8 mouse cellular contexts compared by ENCODE assay signal in the genomic region with DNA sequence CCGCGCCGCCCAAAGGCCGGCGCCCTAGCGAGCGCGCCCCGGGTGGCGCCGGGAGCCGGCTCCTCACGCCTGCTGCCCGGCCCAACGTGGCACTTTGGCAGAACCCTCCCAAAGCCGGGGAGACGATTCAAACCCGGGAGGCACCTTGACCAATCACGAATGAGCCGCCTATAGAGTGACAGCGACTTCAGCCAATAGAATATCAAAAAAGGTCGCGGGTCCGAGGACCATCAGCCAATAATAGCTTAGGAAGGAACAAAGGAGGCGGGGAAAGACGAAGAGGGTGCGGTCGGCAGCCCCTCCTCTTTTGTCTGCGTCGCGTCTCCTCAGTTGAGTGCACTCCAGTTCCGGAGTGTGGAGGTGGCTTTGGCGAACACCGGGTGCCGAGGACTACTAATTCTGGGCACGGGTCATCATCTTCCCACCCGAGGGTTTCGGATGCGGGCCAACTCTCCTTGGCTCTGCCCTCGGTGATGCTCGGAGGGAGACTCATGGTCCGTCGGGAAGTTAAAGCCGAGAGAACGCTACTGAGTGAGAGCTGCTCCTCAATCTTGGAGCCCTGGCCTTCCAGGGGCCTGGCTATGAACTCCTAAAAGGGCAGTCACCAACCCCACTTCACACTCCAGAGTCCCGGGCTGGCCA. TPM values are rescaled to one million over a fixed set of nuclear protein-coding genes. Genes with fewer than 3 reads are reported as not detected.
DNase-seq lines count a peak whose midpoint lies in the region; ATAC-seq and TF ChIP-seq lines count a peak whose summit lies in the region.

A gene (minus strand): TSS at position 113 of the 642 bp plus-strand sequence.
A gene (plus strand): TSS at position 310 of the 642 bp plus-strand sequence.

- peak; percentile 93 for TF ChIP-seq POLR2A in MEL (IDR thresholded peaks at IDR 0.05; ENCODE audit: control insufficient read depth in 1 of 2, insufficient read depth in 1 of 2, low read depth in 1 of 2, low read length in 2 of 2, poor library complexity in 1 of 2)
- TF ChIP-seq POLR2A in cerebellum, adult 2 months (IDR thresholded peaks at IDR 0.05; ENCODE audit: borderline replicate concordance, insufficient read depth, low read length), result peak; percentile 16; the same call in 1 of the 2 replicates

- H3K4me1 ChIP-seq in MEL (ENCODE audit: control insufficient read depth in 1 of 2, insufficient read depth in 2 of 2, low read length in 2 of 2), result peaks cover 18 to 22% of the 10 kb centered on the region in 2 experiments
- H3K4me1 ChIP-seq in cerebellum, adult 2 months (ENCODE audit: control insufficient read depth, insufficient read depth, low read length), result no peaks in the 10 kb centered on the region; the same call in 1 of the 2 replicates
- H3K4me1 ChIP-seq in forebrain, postnatal 0 days (ENCODE audit: insufficient read depth), result peaks cover 6% of the 10 kb centered on the region; the same call in 1 of the 2 replicates
- H3K4me1 ChIP-seq in lung, embryonic 15.5 days, result peaks cover 11% of the 10 kb centered on the region; the same call in 1 of the 2 replicates

- peak; percentile 98 for DNase-seq in MEL (ENCODE audit: low read depth, low spot score)
- DNase-seq in cerebellum, adult 2 months, result peak; percentile 95 to 96
- DNase-seq in forebrain, postnatal 0 days, result peak; percentile 98
- peak; percentile 97 for DNase-seq in heart, postnatal 4 days
- DNase-seq in layer of hippocampus, adult 8-10 months (ENCODE audit: low spot score in 2 of 2), result peak; percentile 95
- DNase-seq in ovary, adult 18-20 months (ENCODE audit: low spot score), result peak; percentile 93
- DNase-seq in thymus, postnatal 0 days (ENCODE audit: low spot score), result peak; percentile 99

- peak; percentile 99 for ATAC-seq in forebrain, postnatal 0 days
- peak; percentile 97 for ATAC-seq in lung, embryonic 15.5 days (ENCODE audit: borderline replicate concordance, extremely low read depth, low FRiP score, low TSS enrichment)

- peaks cover 0 to 28% of the 10 kb centered on the region in 2 experiments; a peak in 2 of 4 replicates for H3K36me3 ChIP-seq in MEL (ENCODE audit: control insufficient read depth in 1 of 2, insufficient read depth in 2 of 2, low read length in 2 of 2)
- no peaks in the 10 kb centered on the region for H3K36me3 ChIP-seq in forebrain, postnatal 0 days (ENCODE audit: insufficient read depth)
- no peaks in the 10 kb centered on the region for H3K36me3 ChIP-seq in lung, embryonic 15.5 days

- peaks cover 3 to 5% of the 10 kb centered on the region in 2 experiments for H3K27me3 ChIP-seq in MEL (ENCODE audit: control insufficient read depth in 1 of 2, insufficient read depth in 2 of 2, low read length in 2 of 2)
- H3K27me3 ChIP-seq in cerebellum, adult 2 months (ENCODE audit: control insufficient read depth, insufficient read depth, low read length), result no peaks in the 10 kb centered on the region
- H3K27me3 ChIP-seq in forebrain, postnatal 0 days (ENCODE audit: insufficient read depth, low read length), result no peaks in the 10 kb centered on the region; the same call in 1 of the 2 replicates
- peaks cover 6% of the 10 kb centered on the region; the same call in 1 of the 2 replicates for H3K27me3 ChIP-seq in lung, embryonic 15.5 days

- H3K4me2 ChIP-seq in forebrain, postnatal 0 days (ENCODE audit: low read depth), result peak within 1 kb of the TSS; percentile 94
- peak within 1 kb of the TSS; percentile 93 for H3K4me2 ChIP-seq in lung, embryonic 15.5 days

- no peak for TF ChIP-seq EP300 in MEL (IDR thresholded peaks at IDR 0.05; ENCODE audit: low read depth in 1 of 2, low read length in 2 of 2)

- H3K27ac ChIP-seq in MEL (ENCODE audit: control insufficient read depth, low read depth, low read length), result peak within 1 kb of the TSS; percentile 50
- no peak within 1 kb of the TSS for H3K27ac ChIP-seq in cerebellum, adult 2 months (ENCODE audit: insufficient read depth, low read length)
- no peak within 1 kb of the TSS for H3K27ac ChIP-seq in forebrain, postnatal 0 days (ENCODE audit: low read depth, low read length)
- H3K27ac ChIP-seq in lung, embryonic 15.5 days, result peak within 1 kb of the TSS; percentile 52

- TF ChIP-seq CTCF in MEL (IDR thresholded peaks at IDR 0.05 in 2 of 3, conservative IDR thresholded peaks at IDR 0.05 in 1 of 3; ENCODE audit: control insufficient read depth in 1 of 3, insufficient read depth in 1 of 3, low read depth in 2 of 3, low read length in 3 of 3, poor library complexity in 1 of 3, severe bottlenecking in 1 of 3), result no peak
- no peak for TF ChIP-seq CTCF in cerebellum, adult 2 months (IDR thresholded peaks at IDR 0.05; ENCODE audit: borderline replicate concordance, insufficient read depth, low read depth, low read length)
- no peak for TF ChIP-seq CTCF in forebrain, postnatal 0 days (IDR thresholded peaks at IDR 0.05; ENCODE audit: low read depth)

- no peaks in the 10 kb centered on the region for H3K9me3 ChIP-seq in MEL (replicated peaks; ENCODE audit: insufficient read depth, low read length)
- no peaks in the 10 kb centered on the region for H3K9me3 ChIP-seq in forebrain, postnatal 0 days (ENCODE audit: low read length)
- H3K9me3 ChIP-seq in lung, embryonic 15.5 days, result no peaks in the 10 kb centered on the region

- WGBS in cerebellum, adult 2 months, result under 1% methylated on average over 46 of the region's 46 CpGs
- WGBS in forebrain, postnatal 0 days, result under 1% methylated on average over 46 of the region's 46 CpGs
- WGBS in lung, embryonic 15.5 days, result under 1% methylated on average over 46 of the region's 46 CpGs

- peak within 1 kb of the TSS; percentile 73 to 82 for H3K4me3 ChIP-seq in MEL (ENCODE audit: control insufficient read depth in 1 of 2, insufficient read depth in 1 of 2, low read depth in 2 of 2, low read length in 2 of 2)
- H3K4me3 ChIP-seq in cerebellum, adult 2 months (replicated peaks; ENCODE audit: insufficient read depth, low read depth, low read length), result peak within 1 kb of the TSS; percentile 74
- peak within 1 kb of the TSS; percentile 69 for H3K4me3 ChIP-seq in forebrain, postnatal 0 days (ENCODE audit: low read depth, low read length)
- peak within 1 kb of the TSS; percentile 81 for H3K4me3 ChIP-seq in lung, embryonic 15.5 days

- no peak; the same call in 1 of the 2 replicates for TF ChIP-seq RAD21 in MEL (IDR thresholded peaks at IDR 0.05; ENCODE audit: low read depth, low read length)

- H3K79me2 ChIP-seq in MEL (ENCODE audit: control insufficient read depth, insufficient read depth, low read length, poor library complexity), result peaks cover 16% of the 10 kb centered on the region

- H3K9ac ChIP-seq in MEL (ENCODE audit: control insufficient read depth, low read depth, low read length, poor library complexity, severe bottlenecking), result peak within 1 kb of the TSS; percentile 85
- peak within 1 kb of the TSS; percentile 61 for H3K9ac ChIP-seq in forebrain, postnatal 0 days
- peak within 1 kb of the TSS; percentile 68 for H3K9ac ChIP-seq in lung, embryonic 15.5 days

TF ChIP-seq in MEL, 35 proteins besides CTCF, POLR2A, EP300 and RAD21 (continues in another document):
- peak; percentile 61 for TF ChIP-seq HCFC1 (IDR thresholded peaks at IDR 0.05; ENCODE audit: low read depth, low read length)
- TF ChIP-seq E2F4 (IDR thresholded peaks at IDR 0.05; ENCODE audit: borderline replicate concordance, low read depth, low read length), result no peak
- 0 out of 2 replicates have a peak, but pooled peaks have one; percentile 22 for TF ChIP-seq UBTF (IDR thresholded peaks at IDR 0.05; ENCODE audit: borderline replicate concordance, insufficient read depth, low read depth, low read length)
- peak; percentile 92 for TF ChIP-seq SIN3A (IDR thresholded peaks at IDR 0.05; ENCODE audit: low read length)
- TF ChIP-seq POLR2AphosphoS5 (IDR thresholded peaks at IDR 0.05; ENCODE audit: borderline replicate concordance, low read depth, low read length), result no peak
- peak; percentile 94 for TF ChIP-seq ZMIZ1 (IDR thresholded peaks at IDR 0.05; ENCODE audit: low read depth, low read length)
- TF ChIP-seq MXI1 (IDR thresholded peaks at IDR 0.05; ENCODE audit: low read depth, low read length), result peak; percentile 95
- TF ChIP-seq MYB (IDR thresholded peaks at IDR 0.05; ENCODE audit: low read depth, low read length), result no peak
- TF ChIP-seq ETS1 (IDR thresholded peaks at IDR 0.05; ENCODE audit: low read depth, low read length), result no peak
- TF ChIP-seq ZNF384 (IDR thresholded peaks at IDR 0.05; ENCODE audit: low read depth, low read length), result no peak
- no peak for TF ChIP-seq GATA1 (IDR thresholded peaks at IDR 0.05; ENCODE audit: low read depth, low read length)
- TF ChIP-seq CHD2 (IDR thresholded peaks at IDR 0.05; ENCODE audit: low read length), result peak; percentile 89
- TF ChIP-seq JUND (IDR thresholded peaks at IDR 0.05; ENCODE audit: low read depth, low read length), result no peak
- no peak for TF ChIP-seq MAFK (IDR thresholded peaks at IDR 0.05; ENCODE audit: borderline replicate concordance, low read depth, low read length)

RNA-seq across cellular contexts. Expression of the first gene that starts in this region (rescaled TPM):
- total RNA-seq in MEL (2012; rRNA removed), result 12.9 and 15.8 TPM in 2 replicates
- polyA plus RNA-seq in MEL (2012; ENCODE audit: insufficient read depth in 1 of 2, insufficient read length in 2 of 2, low read depth in 1 of 2, low replicate concordance in 2 of 2, missing spikeins in 1 of 2), result 10 to 100 TPM in 1 of 2 experiments, not detected in 1; 17.4 TPM
- 41.7 and 50.2 TPM in 2 replicates for polyA plus RNA-seq in cerebellum, adult 2 months (2012; rRNA removed)
- 20.2 and 21.2 TPM in 2 replicates for total RNA-seq in forebrain, postnatal 0 days (2014; rRNA removed)
- polyA plus RNA-seq in forebrain, postnatal 0 days (2015; fragmentation: Nextera tagmentation; extraction: Ambion mirVana), result 5.4 and 5.8 TPM in 2 replicates
- 10 to 100 TPM; 20.7 to 29.2 TPM for total RNA-seq in heart, postnatal 4 days (2021)
- 1 to 10 TPM; 4.7 to 6.9 (median 4.9) TPM for total RNA-seq in layer of hippocampus, adult 8-10 months (2022)
- 10.6 and 10.9 TPM in 2 replicates for polyA plus RNA-seq in lung, embryonic 15.5 days (2015; fragmentation: Nextera tagmentation; extraction: Ambion mirVana)
- 2.9 and 3.2 TPM in 2 replicates for polyA plus RNA-seq in thymus, postnatal 0 days (2015; fragmentation: Nextera tagmentation; extraction: Ambion mirVana)

RNA-seq across cellular contexts. Expression of the second gene that starts in this region (rescaled TPM):
- total RNA-seq in MEL (2012; rRNA removed), result not detected in 2 replicates
- under 1 TPM in 1 of 2 experiments, not detected in 1; 0.17 TPM for polyA plus RNA-seq in MEL (2012; ENCODE audit: insufficient read depth in 1 of 2, insufficient read length in 2 of 2, low read depth in 1 of 2, low replicate concordance in 2 of 2, missing spikeins in 1 of 2)
- 0.54 and 0.61 TPM in 2 replicates for polyA plus RNA-seq in cerebellum, adult 2 months (2012; rRNA removed)
- 0.48 TPM in 1 of 2 replicates, not detected in the other for total RNA-seq in forebrain, postnatal 0 days (2014; rRNA removed)
- 0.21 and 0.53 TPM in 2 replicates for polyA plus RNA-seq in forebrain, postnatal 0 days (2015; fragmentation: Nextera tagmentation; extraction: Ambion mirVana)
- not detected for total RNA-seq in heart, postnatal 4 days (2021)
- 1 to 10 TPM in 2 of 4 experiments, under 1 TPM in 2; 0.92 to 3.2 (median 1.4) TPM for total RNA-seq in layer of hippocampus, adult 8-10 months (2022)
- 0.36 TPM in 1 of 2 replicates, not detected in the other for polyA plus RNA-seq in lung, embryonic 15.5 days (2015; fragmentation: Nextera tagmentation; extraction: Ambion mirVana)
- 0.12 and 0.49 TPM in 2 replicates for polyA plus RNA-seq in thymus, postnatal 0 days (2015; fragmentation: Nextera tagmentation; extraction: Ambion mirVana)

Comparison
In these comparisons a context has a peak if more than half of its experiments do, and no peak if none do; other contexts are left out.
1. H3K27ac ChIP-seq: peak in MEL (single experiment) and lung, embryonic 15.5 days (single experiment); none in cerebellum, adult 2 months (single experiment) and forebrain, postnatal 0 days (single experiment).
2. Peak in every context shown above with its lines, with median percentiles within 50 percentile points of each other: DNase-seq, H3K4me3 ChIP-seq and H3K9ac ChIP-seq.